Mouse (Mus musculus) erythroblast, embryonic 14.5 days (primary cell): ENCODE measurements around the gene Kif20b.

Experiments
- GATA1 ChIP-seq: IDR thresholded peaks from 2 replicates; pipeline ENCODE4 v1.6.1; 2012; ENCODE audit warnings: low read length, inconsistent platforms, mixed read lengths
- TAL1 ChIP-seq: IDR thresholded peaks from 3 replicates; pipeline ENCODE4 v1.6.1; 2012; ENCODE audit warnings: low read length, inconsistent platforms, mixed read lengths

DNA sequence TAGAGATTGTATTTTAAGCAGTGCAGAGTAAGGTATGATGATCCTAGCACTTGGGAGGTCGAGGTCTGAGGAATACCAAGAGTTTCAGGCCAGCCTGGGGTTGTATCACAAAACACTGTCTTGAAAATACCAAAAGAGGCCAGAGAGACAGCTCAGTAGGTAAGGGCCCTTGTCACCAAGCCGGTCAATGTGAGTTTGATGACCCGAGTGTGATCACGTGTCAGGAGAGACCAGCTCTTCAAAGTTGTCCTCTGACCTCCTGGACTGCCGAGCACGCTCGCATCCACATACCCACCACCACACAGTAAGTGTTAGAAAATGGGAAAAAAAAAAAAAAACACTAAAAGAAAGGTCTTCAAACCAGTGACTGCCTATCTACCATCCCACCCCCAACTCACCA, 45.5 kb upstream of the Kif20b start:
- TF ChIP-seq GATA1 (no peak), TAL1 (no peak)
